Mouse (Mus musculus): ENCODE measurements at regions not wholly inside any gene's neighbourhood (a gene's known extent, or its start where the extent isn't known, plus 50 kb on each side); places are given as distances from the start of the nearest gene placed in this dataset.
A peak's percentile ranks its signal among the peaks of the same experiment; 100 is the strongest.

DNA sequence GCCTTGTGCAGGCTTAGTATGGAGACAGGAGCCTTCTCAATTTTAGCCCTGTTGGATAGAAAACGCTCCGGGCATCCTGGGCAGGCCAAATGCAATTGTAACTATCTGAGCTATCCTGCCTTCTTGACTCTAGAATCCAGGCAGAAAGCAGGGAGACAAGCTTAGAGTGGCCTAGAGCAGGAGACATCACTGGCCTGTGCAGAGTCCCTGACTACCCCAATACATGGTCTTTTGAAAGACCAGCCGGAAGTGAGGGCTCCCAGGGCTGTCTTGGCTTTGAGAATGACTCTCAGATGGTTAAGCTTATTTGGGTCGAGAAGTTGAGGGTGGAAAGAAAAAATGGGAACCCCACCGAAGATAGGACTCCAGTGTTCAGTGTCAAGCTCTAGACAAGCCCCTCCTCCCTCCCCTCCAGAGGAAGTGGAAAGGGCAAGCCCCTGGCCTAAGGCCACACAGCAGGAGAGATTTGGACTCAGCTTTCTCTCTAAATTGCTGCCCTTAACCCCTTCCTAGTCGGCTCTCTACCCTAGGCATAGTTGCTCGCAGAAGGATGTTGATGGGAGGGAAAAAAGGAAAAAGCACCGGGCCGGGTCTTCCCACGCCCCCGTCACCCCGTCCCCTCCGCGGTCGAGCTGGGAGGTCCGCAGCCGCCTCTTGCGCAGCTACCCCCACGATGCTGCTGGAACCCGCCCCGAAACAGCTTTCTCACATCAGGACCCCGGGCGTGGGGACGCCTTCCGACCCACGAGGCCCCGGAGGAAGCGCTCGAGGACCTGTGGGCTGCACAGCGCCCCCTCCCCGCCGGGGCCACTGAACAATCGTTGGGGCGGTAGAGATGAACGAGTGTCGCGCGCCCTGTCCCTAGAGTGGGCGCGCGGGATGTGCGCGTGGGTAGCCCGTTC is 96.1 kb downstream of the 1700001O22Rik start:
- Histone ChIP-seq H3K36me3 (replicated peaks; ENCODE audit: control insufficient read depth, insufficient read depth, low read depth) (no peaks in the 10 kb centered on the region), H3K27ac (no peak overlapping the region), H3K4me2 (ENCODE audit: low read depth) (peak overlapping the region; percentile 49), H3K27me3 (ENCODE audit: control insufficient read depth, insufficient read depth, low read length) (peaks cover 36% of the 10 kb centered on the region), H3K4me3 (ENCODE audit: insufficient read depth in 1 of 2, low read depth in 2 of 2, low read length in 2 of 2) (peak overlapping the region; percentile 24 to 39), H3K9me3 (ENCODE audit: control insufficient read depth, low read length) (no peaks in the 10 kb centered on the region), H3K9ac (replicated peaks) (no peak overlapping the region), H3K4me1 (replicated peaks; ENCODE audit: control insufficient read depth in 2 of 2, insufficient read depth in 2 of 2, low read length in 1 of 2) (peaks cover 0 to 6% of the 10 kb centered on the region in 2 experiments; a peak in 2 of 4 replicates)
- ATAC-seq (ENCODE audit: insufficient read depth) (peak; percentile 32; the same call in 1 of the 2 replicates), DNase-seq (ENCODE audit: low read depth in 3 of 3, low spot score in 3 of 3) (no peak)
- WGBS (ENCODE audit: insufficient replicate concordance): 5% methylated on average over 42 of the region's 44 CpGs
- TF ChIP-seq CTCF (IDR thresholded peaks at IDR 0.05; ENCODE audit: low read depth): 0 out of 2 replicates have a peak, but pooled peaks have one; percentile 7
- no peak for TF ChIP-seq EP300 (IDR thresholded peaks at IDR 0.05; ENCODE audit: low read depth)

DNA sequence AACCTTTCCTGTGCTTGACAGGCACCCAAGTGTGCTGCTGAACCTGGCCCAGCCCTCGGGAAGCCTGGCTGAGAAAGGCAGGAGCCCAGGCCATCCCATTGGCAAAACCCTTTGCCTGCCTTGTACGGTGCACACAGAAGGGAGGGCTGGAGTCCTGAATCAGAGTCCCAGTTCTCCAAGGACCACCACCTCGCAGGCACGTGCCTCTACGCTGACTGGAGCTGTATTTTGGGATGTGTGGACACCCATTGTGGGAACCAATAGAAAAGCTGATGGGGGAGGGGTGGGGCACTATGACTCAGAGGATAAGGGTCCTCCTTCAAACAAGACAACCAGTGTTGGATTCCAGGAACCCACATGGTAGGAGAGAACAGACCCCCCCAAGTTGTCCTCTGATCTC is 97.4 kb downstream of the 1700001O22Rik start:
- no peaks in the 10 kb centered on the region for H3K36me3 ChIP-seq (replicated peaks; ENCODE audit: control insufficient read depth, insufficient read depth, low read depth)
- H3K27me3 ChIP-seq (ENCODE audit: control insufficient read depth, insufficient read depth, low read length): peaks cover 23% of the 10 kb centered on the region
- no peak overlapping the region for H3K9ac ChIP-seq (replicated peaks)
- H3K9me3 ChIP-seq (ENCODE audit: control insufficient read depth, low read length): no peaks in the 10 kb centered on the region
- H3K4me2 ChIP-seq (ENCODE audit: low read depth): no peak overlapping the region
- no peak overlapping the region for H3K4me3 ChIP-seq (ENCODE audit: insufficient read depth in 1 of 2, low read depth in 2 of 2, low read length in 2 of 2)
- WGBS (ENCODE audit: insufficient replicate concordance): 52% methylated on average over 5 of the region's 5 CpGs
- peaks cover 0 to 7% of the 10 kb centered on the region in 2 experiments; a peak in 2 of 4 replicates for H3K4me1 ChIP-seq (replicated peaks; ENCODE audit: control insufficient read depth in 2 of 2, insufficient read depth in 2 of 2, low read length in 1 of 2)
- H3K27ac ChIP-seq: no peak overlapping the region
- ATAC-seq (ENCODE audit: insufficient read depth) (no peak), DNase-seq (ENCODE audit: low read depth in 3 of 3, low spot score in 3 of 3) (no peak)
- no peak for TF ChIP-seq EP300 (IDR thresholded peaks at IDR 0.05; ENCODE audit: low read depth)
- TF ChIP-seq CTCF (IDR thresholded peaks at IDR 0.05; ENCODE audit: low read depth): no peak

DNA sequence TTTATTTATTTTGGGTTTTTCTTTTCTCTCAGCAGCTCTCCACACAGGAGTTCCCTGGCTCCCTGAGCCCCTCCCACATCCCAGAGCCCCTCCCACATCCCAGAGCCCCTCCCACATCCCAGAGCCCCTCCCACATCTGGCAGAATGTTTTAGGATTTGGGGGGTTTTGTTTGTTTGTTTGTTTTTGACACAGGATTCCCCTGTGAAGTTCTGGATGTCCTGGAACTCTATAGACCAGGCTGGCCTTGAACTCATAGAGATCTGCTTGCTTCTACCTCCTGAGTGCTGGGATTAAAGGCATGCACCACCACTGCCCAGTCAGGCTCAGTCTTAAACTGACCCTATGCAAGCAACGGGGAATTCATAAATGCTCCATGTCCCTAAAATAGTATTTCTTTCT is 100.2 kb downstream of the 1700001O22Rik start:
- no peak for DNase-seq (ENCODE audit: low read depth in 3 of 3, low spot score in 3 of 3)
- Histone ChIP-seq H3K9ac (replicated peaks) (no peak overlapping the region), H3K27ac (no peak overlapping the region), H3K4me2 (ENCODE audit: low read depth) (no peak overlapping the region), H3K4me3 (ENCODE audit: insufficient read depth in 1 of 2, low read depth in 2 of 2, low read length in 2 of 2) (no peak overlapping the region), H3K27me3 (ENCODE audit: control insufficient read depth, insufficient read depth, low read length) (peaks cover 15% of the 10 kb centered on the region), H3K9me3 (ENCODE audit: control insufficient read depth, low read length) (no peaks in the 10 kb centered on the region), H3K4me1 (replicated peaks; ENCODE audit: control insufficient read depth in 2 of 2, insufficient read depth in 2 of 2, low read length in 1 of 2) (peaks cover 0 to 13% of the 10 kb centered on the region in 2 experiments; a peak in 2 of 4 replicates), H3K36me3 (replicated peaks; ENCODE audit: control insufficient read depth, insufficient read depth, low read depth) (no peaks in the 10 kb centered on the region)
- ATAC-seq (ENCODE audit: insufficient read depth): no peak
- 69% methylated on average over 1 of the region's 1 CpGs for WGBS (ENCODE audit: insufficient replicate concordance)
- TF ChIP-seq CTCF (IDR thresholded peaks at IDR 0.05; ENCODE audit: low read depth): no peak
- no peak for TF ChIP-seq EP300 (IDR thresholded peaks at IDR 0.05; ENCODE audit: low read depth)

DNA sequence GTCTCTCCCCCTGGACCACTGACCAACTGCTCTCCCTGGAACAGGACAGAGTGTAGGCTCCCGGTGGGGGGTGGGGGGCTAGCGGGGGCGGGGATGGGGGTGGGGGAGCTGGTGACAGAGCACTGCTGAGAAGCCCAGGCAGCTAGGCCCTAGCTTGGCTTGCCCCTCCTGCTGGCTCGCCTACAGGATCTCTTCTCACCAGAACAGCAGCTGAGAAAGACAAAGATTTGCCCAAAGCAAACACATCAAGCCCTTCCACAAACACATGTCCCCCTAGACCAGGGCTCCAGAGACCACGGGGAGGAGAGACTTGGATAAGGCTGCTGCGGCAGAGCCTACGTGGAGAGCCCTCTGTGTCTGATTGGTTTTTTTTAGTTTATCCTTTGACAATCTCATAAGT is 100.8 kb downstream of the 1700001O22Rik start:
- 49% methylated on average over 7 of the region's 7 CpGs for WGBS (ENCODE audit: insufficient replicate concordance)
- Histone ChIP-seq H3K9ac (replicated peaks) (no peak overlapping the region), H3K36me3 (replicated peaks; ENCODE audit: control insufficient read depth, insufficient read depth, low read depth) (no peaks in the 10 kb centered on the region), H3K4me2 (ENCODE audit: low read depth) (no peak overlapping the region), H3K27ac (no peak overlapping the region), H3K4me3 (ENCODE audit: insufficient read depth in 1 of 2, low read depth in 2 of 2, low read length in 2 of 2) (no peak overlapping the region), H3K9me3 (ENCODE audit: control insufficient read depth, low read length) (no peaks in the 10 kb centered on the region), H3K27me3 (ENCODE audit: control insufficient read depth, insufficient read depth, low read length) (peaks cover 9% of the 10 kb centered on the region), H3K4me1 (replicated peaks; ENCODE audit: control insufficient read depth in 2 of 2, insufficient read depth in 2 of 2, low read length in 1 of 2) (peaks cover 0 to 13% of the 10 kb centered on the region in 2 experiments; a peak in 2 of 4 replicates)
- ATAC-seq (ENCODE audit: insufficient read depth) (no peak), DNase-seq (ENCODE audit: low read depth in 3 of 3, low spot score in 3 of 3) (no peak)
- TF ChIP-seq EP300 (IDR thresholded peaks at IDR 0.05; ENCODE audit: low read depth): no peak
- no peak for TF ChIP-seq CTCF (IDR thresholded peaks at IDR 0.05; ENCODE audit: low read depth)

DNA sequence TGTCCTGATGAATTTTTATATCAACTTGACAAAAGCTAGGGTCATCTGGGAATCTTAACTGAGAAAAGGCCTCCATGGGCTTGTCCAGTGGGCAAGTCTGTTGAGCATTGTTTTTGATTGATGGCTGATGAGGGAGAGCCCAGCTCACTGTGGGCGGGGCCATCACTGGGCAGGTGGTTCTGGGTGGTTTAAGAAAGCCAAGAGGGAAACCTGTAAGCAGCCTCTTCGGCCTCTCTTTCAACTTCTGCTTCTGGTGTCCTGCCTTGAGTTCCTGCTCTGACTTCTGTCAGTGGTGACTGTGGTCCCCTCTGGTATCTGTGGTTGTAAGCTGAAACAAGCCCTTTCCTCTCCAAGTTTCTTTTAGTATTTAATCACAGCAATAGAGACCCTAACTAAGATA is 102.6 kb downstream of the 1700001O22Rik start:
- Histone ChIP-seq H3K4me3 (ENCODE audit: insufficient read depth in 1 of 2, low read depth in 2 of 2, low read length in 2 of 2) (no peak overlapping the region), H3K4me1 (replicated peaks; ENCODE audit: control insufficient read depth in 2 of 2, insufficient read depth in 2 of 2, low read length in 1 of 2) (peaks cover 0 to 11% of the 10 kb centered on the region in 2 experiments; a peak in 1 of 4 replicates), H3K9ac (replicated peaks) (no peak overlapping the region), H3K27me3 (ENCODE audit: control insufficient read depth, insufficient read depth, low read length) (no peaks in the 10 kb centered on the region), H3K9me3 (ENCODE audit: control insufficient read depth, low read length) (no peaks in the 10 kb centered on the region), H3K27ac (no peak overlapping the region), H3K36me3 (replicated peaks; ENCODE audit: control insufficient read depth, insufficient read depth, low read depth) (no peaks in the 10 kb centered on the region), H3K4me2 (ENCODE audit: low read depth) (no peak overlapping the region)
- DNase-seq (ENCODE audit: low read depth in 3 of 3, low spot score in 3 of 3): no peak
- ATAC-seq (ENCODE audit: insufficient read depth): no peak
- TF ChIP-seq EP300 (IDR thresholded peaks at IDR 0.05; ENCODE audit: low read depth): no peak
- no peak for TF ChIP-seq CTCF (IDR thresholded peaks at IDR 0.05; ENCODE audit: low read depth)
- WGBS (ENCODE audit: insufficient replicate concordance): 53% methylated on average over 2 of the region's 2 CpGs
